Mouse (Mus musculus) myocyte (in vitro differentiated cells): ENCODE results near the gene Tmem53.

Experiments used
- CEBPB ChIP-seq: IDR thresholded peaks from 2 replicates; pipeline ENCODE4 v1.6.1; 2011; ENCODE audit warnings: mild to moderate bottlenecking, moderate library complexity; ENCODE audit not compliant: poor library complexity, insufficient read depth, severe bottlenecking
- E2F4 ChIP-seq: IDR thresholded peaks from one replicate; pipeline ENCODE4 v1.6.1; 2011; ENCODE audit warnings: mild to moderate bottlenecking, control low read depth, moderate library complexity; ENCODE audit not compliant: insufficient read depth
- MAX ChIP-seq: IDR thresholded peaks from one replicate; pipeline ENCODE4 v1.6.1; 2011; ENCODE audit warnings: low read depth, mild to moderate bottlenecking, control low read depth
- MYOD1 ChIP-seq, 3 experiments: IDR thresholded peaks; one replicate each; pipeline ENCODE4 v1.6.1; 2011; ENCODE audit warnings: control low read depth in 2 of 3, low read depth in 2 of 3, mild to moderate bottlenecking in 2 of 3, moderate library complexity in 1 of 3; ENCODE audit not compliant: insufficient read length in 2 of 3, control insufficient read depth in 1 of 3
- MYOG ChIP-seq, 3 experiments: IDR thresholded peaks; one replicate each; pipeline ENCODE4 v1.6.1; 2011; ENCODE audit warnings: control low read depth in 2 of 3, low read depth in 2 of 3, mild to moderate bottlenecking in 2 of 3; ENCODE audit not compliant: insufficient read length in 2 of 3, control insufficient read depth in 1 of 3, insufficient read depth in 1 of 3
- POLR2A ChIP-seq: IDR thresholded peaks from one replicate; pipeline ENCODE4 v1.6.1; 2011; ENCODE audit warnings: low read depth, mild to moderate bottlenecking, control low read depth, moderate library complexity; ENCODE audit not compliant: insufficient read length
- POLR2AphosphoS2 ChIP-seq: IDR thresholded peaks from one replicate; pipeline ENCODE4 v1.6.1; 2011; ENCODE audit warnings: low read depth, control low read depth; ENCODE audit not compliant: insufficient read length
- TCF12 ChIP-seq: IDR thresholded peaks from one replicate; pipeline ENCODE4 v1.6.1; 2011; ENCODE audit warnings: mild to moderate bottlenecking, control low read depth; ENCODE audit not compliant: poor library complexity, insufficient read depth, severe bottlenecking
- USF1 ChIP-seq: IDR thresholded peaks from one replicate; pipeline ENCODE4 v1.6.1; 2011; ENCODE audit warnings: low read depth, mild to moderate bottlenecking, control low read depth, moderate library complexity

DNA sequence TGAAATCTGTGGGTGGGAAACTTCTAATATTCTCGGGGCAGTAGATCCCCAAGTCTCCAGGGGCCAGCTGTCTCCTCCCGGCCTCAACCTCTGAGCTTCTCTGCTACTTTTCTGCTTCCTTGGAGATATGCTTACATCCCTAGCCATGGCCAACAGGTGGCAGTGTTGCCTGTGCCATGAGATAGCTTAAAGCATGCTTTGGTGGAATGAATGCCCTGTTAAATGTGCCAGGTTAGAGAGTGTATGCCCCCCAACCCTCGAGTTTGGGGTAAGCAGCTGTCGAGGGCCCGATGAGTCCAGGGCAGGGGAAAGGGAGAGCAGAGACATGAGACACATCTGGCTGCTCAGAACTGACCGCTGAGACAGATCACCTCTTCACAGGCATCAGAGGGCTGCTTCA lies 18.5 kb downstream of the Tmem53 start:
- TF ChIP-seq POLR2A (no peak), CEBPB (no peak), MYOD1 (IDR thresholded peaks at IDR 0.05; ENCODE audit: control insufficient read depth in 1 of 3, insufficient read length in 2 of 3, low read depth in 2 of 3) (no peak), MYOG (IDR thresholded peaks at IDR 0.05; ENCODE audit: control insufficient read depth in 1 of 3, insufficient read depth in 1 of 3, insufficient read length in 2 of 3, low read depth in 2 of 3) (no peak), POLR2AphosphoS2 (no peak), MAX (no peak), USF1 (no peak), E2F4 (no peak), TCF12 (no peak)
